Mouse (Mus musculus) liver, adult 2 months (tissue): ENCODE measurements at regions not wholly inside any gene's neighbourhood (a gene's known extent, or its start where the extent isn't known, plus 50 kb on each side); places are given as distances from the start of the nearest gene placed in this dataset.

Source experiments
- DNase-seq: peaks from one replicate; pipeline ENCODE4 v3.0.0-alpha.2; 2011; ENCODE audit warnings: low read depth, low spot score; ENCODE audit errors: extremely low read depth
- H3K27ac ChIP-seq: fragments of 200-500 bp; replicated peaks from 2 replicates; pipeline ENCODE4 v1.5.1; 2012; ENCODE audit warnings: low read depth, mild to moderate bottlenecking, control low read depth, inconsistent platforms, low read length; ENCODE audit not compliant: insufficient read depth
- H3K27me3 ChIP-seq: fragments of 200-500 bp; 2 replicates; pipeline ENCODE4 v1.6.1; 2012; ENCODE audit warnings: mild to moderate bottlenecking, moderate library complexity, low read length, inconsistent platforms; ENCODE audit not compliant: control insufficient read depth, insufficient read depth
- H3K36me3 ChIP-seq: fragments of 200-500 bp; 2 replicates; pipeline ENCODE4 v1.6.1; 2012; ENCODE audit warnings: low read length, inconsistent platforms; ENCODE audit not compliant: control insufficient read depth, insufficient read depth
- H3K4me1 ChIP-seq: fragments of 200-500 bp; 2 replicates; pipeline ENCODE4 v1.6.1; 2011; ENCODE audit warnings: low read length; ENCODE audit not compliant: control insufficient read depth, insufficient read depth
- H3K4me3 ChIP-seq: fragments of 200-500 bp; 2 replicates; pipeline ENCODE4 v1.5.1; 2011; ENCODE audit warnings: low read depth, mild to moderate bottlenecking, control low read depth, low read length, moderate library complexity; ENCODE audit not compliant: insufficient read depth
- H3K79me2 ChIP-seq: fragments of 200-500 bp; 2 replicates; pipeline ENCODE4 v1.6.1; 2012; ENCODE audit warnings: inconsistent platforms, mild to moderate bottlenecking, low read length, moderate library complexity; ENCODE audit not compliant: control insufficient read depth, insufficient read depth
- H3K9ac ChIP-seq: fragments of 200-500 bp; 2 replicates; pipeline ENCODE4 v1.6.1; 2012; ENCODE audit warnings: low read depth, mild to moderate bottlenecking, control low read depth, inconsistent platforms, low read length
- CTCF ChIP-seq: fragments of 200-500 bp; IDR thresholded peaks from 2 replicates; pipeline ENCODE4 v1.5.1; 2011; ENCODE audit warnings: low read depth, low read length, control low read depth
- POLR2A ChIP-seq: fragments of 200-500 bp; IDR thresholded peaks from 2 replicates; pipeline ENCODE4 v1.6.1; 2011; ENCODE audit warnings: low read length, control low read depth; ENCODE audit not compliant: insufficient read depth; ENCODE audit errors: extremely low read depth
- WGBS: fragments of 180-500 bp; shearing (Covaris S2); methylation state at CpG from one replicate; pipeline ENCODE4 v1.1.7; 2018; 5-methylcytosine and 5-hydroxymethylcytosine counted together

DNA sequence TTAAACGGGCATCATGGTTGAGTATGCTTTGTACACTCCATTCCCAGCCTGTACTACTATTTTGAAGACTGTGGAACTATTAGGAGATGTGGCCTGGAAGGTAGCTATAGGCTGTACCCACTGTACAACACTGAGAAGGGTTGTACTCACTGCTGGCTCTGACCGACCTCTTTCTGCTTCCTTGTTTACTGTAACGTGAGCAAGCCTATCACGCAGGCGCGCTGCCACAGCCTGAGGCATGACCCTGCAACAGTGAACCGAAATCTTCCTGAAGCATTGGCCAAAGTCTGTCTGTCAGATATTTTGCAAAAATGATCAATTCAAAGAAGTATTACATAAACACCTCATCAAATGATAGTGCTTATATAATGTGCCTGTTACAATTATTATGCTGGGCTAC, 112.0 kb upstream of the Daam1 start:
- Histone ChIP-seq H3K4me3 (no peak overlapping the region; the same call in 1 of the 2 replicates), H3K9ac (peak overlapping the region; percentile 54), H3K79me2 (no peaks in the 10 kb centered on the region), H3K27ac (peak overlapping the region; percentile 99), H3K36me3 (no peaks in the 10 kb centered on the region), H3K4me1 (no peaks in the 10 kb centered on the region; the same call in 1 of the 2 replicates), H3K27me3 (no peaks in the 10 kb centered on the region)
- DNase-seq = peak; percentile 94
- TF ChIP-seq CTCF = no peak
- no peak for TF ChIP-seq POLR2A
- WGBS = 30% methylated on average over 7 of the region's 7 CpGs

DNA sequence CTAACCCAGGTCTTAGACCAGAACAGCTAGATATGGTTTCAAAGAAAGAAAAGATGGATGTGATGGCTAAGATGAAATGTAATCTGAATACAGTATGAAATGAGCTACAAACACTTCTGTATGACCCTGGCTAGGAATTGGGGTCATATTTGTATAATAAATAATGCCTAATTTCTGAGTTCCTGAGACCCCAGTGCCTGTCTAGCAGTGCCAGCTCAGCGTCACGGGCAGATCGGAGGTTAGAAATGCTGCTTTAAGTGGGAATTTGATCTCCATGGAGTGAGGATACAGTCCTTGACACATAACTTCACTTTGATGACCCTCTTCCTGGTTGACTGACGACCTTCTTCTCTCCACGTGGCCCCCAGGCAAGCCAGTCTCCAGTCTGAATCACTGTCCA, 105.7 kb upstream of the Daam1 start:
- H3K4me1 ChIP-seq = no peaks in the 10 kb centered on the region
- H3K27me3 ChIP-seq = no peaks in the 10 kb centered on the region
- no peaks in the 10 kb centered on the region for H3K36me3 ChIP-seq
- 60% methylated on average over 5 of the region's 5 CpGs for WGBS
- H3K27ac ChIP-seq = no peak overlapping the region
- H3K9ac ChIP-seq = no peak overlapping the region
- DNase-seq = no peak
- TF ChIP-seq CTCF (no peak), POLR2A (no peak)
- no peaks in the 10 kb centered on the region for H3K79me2 ChIP-seq
- H3K4me3 ChIP-seq = no peak overlapping the region

DNA sequence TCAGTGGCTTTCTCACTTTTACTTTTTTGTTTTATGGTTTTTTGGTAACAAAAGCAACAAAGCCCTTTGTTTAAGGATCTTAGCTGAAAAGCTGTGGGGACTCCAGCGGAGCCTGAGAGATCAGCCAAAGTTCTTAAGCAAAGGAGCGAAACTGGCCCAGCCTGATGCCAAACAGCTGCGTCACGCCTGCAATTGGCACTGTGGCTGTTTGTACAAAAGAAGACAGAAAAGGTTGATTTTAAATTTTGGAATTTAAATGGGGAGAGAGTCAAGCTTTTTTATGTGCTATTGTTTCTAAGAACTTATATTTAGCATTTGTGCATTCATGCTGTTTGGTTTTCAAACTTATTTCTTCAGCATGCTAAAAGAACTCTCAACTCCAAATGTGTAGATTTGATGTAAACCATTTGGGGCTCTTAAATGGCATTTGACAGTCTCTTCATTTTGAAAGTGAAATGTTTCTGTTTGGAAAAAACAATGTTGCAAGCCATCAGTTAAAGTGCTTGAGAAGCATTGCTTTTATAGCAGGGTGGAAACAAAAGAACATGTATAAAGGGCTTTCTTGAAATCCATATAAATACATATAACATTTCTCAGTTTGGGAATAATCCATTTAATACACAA, 105.1 kb upstream of the Daam1 start:
- WGBS = 56% methylated on average over 4 of the region's 4 CpGs
- Histone ChIP-seq H3K79me2 (no peaks in the 10 kb centered on the region), H3K9ac (no peak overlapping the region), H3K27ac (no peak overlapping the region), H3K4me1 (no peaks in the 10 kb centered on the region), H3K4me3 (no peak overlapping the region), H3K27me3 (no peaks in the 10 kb centered on the region), H3K36me3 (no peaks in the 10 kb centered on the region)
- TF ChIP-seq POLR2A (no peak), CTCF (no peak)
- DNase-seq = peak; percentile 72

DNA sequence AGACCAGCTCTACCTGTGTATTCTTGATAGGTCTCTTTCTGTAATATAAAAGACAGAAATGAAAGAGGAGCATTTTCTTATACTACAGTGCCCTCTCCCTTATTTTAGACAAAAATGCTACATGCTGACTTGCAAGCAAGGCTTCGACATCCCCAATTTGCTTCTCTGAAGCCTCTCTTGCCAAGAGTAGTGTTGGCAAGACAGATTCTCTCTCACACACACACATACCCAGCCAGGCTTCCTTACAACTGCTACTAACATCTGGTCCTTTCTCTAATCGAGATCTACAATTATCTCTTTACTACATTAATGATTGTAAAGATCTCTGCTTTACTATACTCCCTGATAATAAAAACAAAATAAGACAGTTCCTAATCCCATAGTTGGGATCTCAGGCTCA, 87.5 kb upstream of the Daam1 start:
- Histone ChIP-seq H3K79me2 (no peaks in the 10 kb centered on the region), H3K4me1 (no peaks in the 10 kb centered on the region), H3K36me3 (no peaks in the 10 kb centered on the region), H3K27ac (no peak overlapping the region), H3K9ac (no peak overlapping the region), H3K27me3 (no peaks in the 10 kb centered on the region), H3K4me3 (no peak overlapping the region)
- TF ChIP-seq CTCF (no peak), POLR2A (no peak)
- WGBS = 76% methylated on average over 2 of the region's 2 CpGs
- DNase-seq = no peak

DNA sequence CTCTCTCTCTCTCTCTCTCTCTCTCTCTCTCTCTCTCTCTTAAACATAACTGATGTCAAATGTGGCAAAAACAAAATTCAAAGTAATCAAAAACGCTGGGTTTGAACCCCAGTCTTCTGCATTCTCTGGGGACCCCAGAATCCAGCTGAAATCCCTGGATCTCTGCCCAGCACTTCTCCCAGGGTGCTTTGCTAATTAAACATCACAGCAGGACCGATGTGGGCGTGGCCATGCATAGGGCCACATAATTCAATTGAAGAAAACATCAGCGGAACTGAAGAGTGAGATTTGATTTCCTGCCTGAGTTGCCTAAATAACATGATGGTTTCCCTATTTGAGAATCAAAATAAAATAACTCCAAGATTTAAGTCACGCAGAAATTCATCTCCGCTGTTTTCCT, 84.9 kb upstream of the Daam1 start:
- WGBS = 76% methylated on average over 6 of the region's 6 CpGs

DNA sequence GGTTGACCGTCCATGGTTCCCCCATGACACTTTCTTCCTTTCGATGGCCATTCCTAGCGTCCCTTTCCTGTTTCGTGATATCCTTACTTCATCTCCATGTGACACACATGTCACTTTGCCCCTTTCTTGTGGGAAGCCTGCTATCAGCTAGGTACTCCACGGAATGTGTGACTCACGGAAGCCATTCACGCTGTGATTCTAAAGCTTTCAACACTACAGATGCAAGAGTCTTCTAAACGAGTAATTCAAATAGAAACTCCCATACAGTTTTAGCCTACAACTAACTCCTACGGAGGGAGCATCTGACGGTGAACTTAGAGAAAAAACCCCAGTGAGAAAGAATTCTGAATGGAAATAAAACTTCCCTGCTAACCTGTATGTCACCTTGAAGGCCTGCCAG, 83.5 kb upstream of the Daam1 start:
- Histone ChIP-seq H3K9ac (no peak overlapping the region), H3K27ac (0 out of 2 replicates have a peak overlapping the region, but pooled peaks have one; percentile 41), H3K36me3 (no peaks in the 10 kb centered on the region), H3K4me3 (no peak overlapping the region), H3K4me1 (peaks cover under 1% of the 10 kb centered on the region), H3K27me3 (no peaks in the 10 kb centered on the region), H3K79me2 (no peaks in the 10 kb centered on the region)
- no peak for DNase-seq
- WGBS = 91% methylated on average over 10 of the region's 10 CpGs
- TF ChIP-seq POLR2A (no peak), CTCF (no peak)

More for the DNA sequence above, 84.9 kb upstream of the Daam1 start:
- DNase-seq = no peak
- no peaks in the 10 kb centered on the region for H3K4me1 ChIP-seq
- no peak overlapping the region for H3K4me3 ChIP-seq
- no peak for TF ChIP-seq CTCF
- no peak for TF ChIP-seq POLR2A
- H3K27ac ChIP-seq = no peak overlapping the region
- H3K79me2 ChIP-seq = no peaks in the 10 kb centered on the region
- H3K36me3 ChIP-seq = no peaks in the 10 kb centered on the region
- no peaks in the 10 kb centered on the region for H3K27me3 ChIP-seq
- no peak overlapping the region for H3K9ac ChIP-seq
